Mouse (Mus musculus): ENCODE data around the gene Gm13691.
"Not testable (repeated sequence)": the region's sequence is repeated elsewhere in the genome, so short reads cannot be mapped to it uniquely, and the experiment has no call there.

GRCm38 (mm10) chr2:83967013-83967412 is 23.3 kb upstream of the Gm13691 start, which contains the start of gene Gm13695:
- TF ChIP-seq TCF12 (IDR thresholded peaks at IDR 0.05; ENCODE audit: insufficient read depth, poor library complexity, severe bottlenecking); POLR2AphosphoS2 (IDR thresholded peaks at IDR 0.05; ENCODE audit: insufficient read length, low read depth); POLR2A (IDR thresholded peaks at IDR 0.05; ENCODE audit: insufficient read length, low read depth): not testable (repeated sequence)
